Mouse (Mus musculus) heart, embryonic 12.5 days (tissue): ENCODE results near the gene Zfp773. TPM values are rescaled to one million over a fixed set of nuclear protein-coding genes. Genes with fewer than 3 reads are reported as not detected.
A peak's percentile ranks its signal among the peaks of the same experiment; 100 is the strongest.
"Not testable (repeated sequence)": the region's sequence is repeated elsewhere in the genome, so short reads cannot be mapped to it uniquely, and the experiment has no call there.

ENCODE experiments used
- ATAC-seq: fragments of 200-750 bp; cut with Nextera tagmentation; 2 replicates; pipeline ENCODE4 v1.8.0; 2017; ENCODE audit warnings: moderate TSS enrichment, moderate library complexity; ENCODE audit not compliant: insufficient number of reproducible peaks, low FRiP score
- H3K27ac ChIP-seq: fragments of 300-500 bp; sonication (generic); 2 replicates; pipeline ENCODE4 v1.5.1; 2016; ENCODE audit warnings: mild to moderate bottlenecking, moderate library complexity; ENCODE audit not compliant: poor library complexity, severe bottlenecking
- H3K27me3 ChIP-seq: fragments of 300-500 bp; sonication (generic); replicated peaks from 2 replicates; pipeline ENCODE4 v1.6.1; 2016; ENCODE audit warnings: mild to moderate bottlenecking, moderate library complexity
- H3K36me3 ChIP-seq: fragments of 300-500 bp; sonication (generic); 2 replicates; pipeline ENCODE4 v1.6.1; 2016; ENCODE audit warnings: mild to moderate bottlenecking, moderate library complexity
- H3K4me1 ChIP-seq: fragments of 300-500 bp; sonication (generic); replicated peaks from 2 replicates; pipeline ENCODE4 v1.6.1; 2016; ENCODE audit warnings: mild to moderate bottlenecking
- H3K4me2 ChIP-seq: fragments of 300-500 bp; sonication (generic); 2 replicates; pipeline ENCODE4 v1.6.1; 2016; ENCODE audit warnings: mild to moderate bottlenecking, moderate library complexity
- H3K4me3 ChIP-seq: fragments of 300-500 bp; sonication (generic); 2 replicates; pipeline ENCODE4 v1.5.1; 2016; ENCODE audit warnings: mild to moderate bottlenecking
- H3K9ac ChIP-seq: fragments of 300-500 bp; sonication (generic); 2 replicates; pipeline ENCODE4 v1.6.1; 2016; ENCODE audit warnings: mild to moderate bottlenecking, moderate library complexity
- H3K9me3 ChIP-seq: fragments of 300-500 bp; sonication (generic); replicated peaks from 2 replicates; pipeline ENCODE4 v1.6.1; 2016; ENCODE audit warnings: mild to moderate bottlenecking, moderate library complexity
- WGBS: fragments of 180-500 bp; shearing (Covaris S2); methylation state at CpG from one replicate; pipeline ENCODE4 v1.1.7; 2016; 5-methylcytosine and 5-hydroxymethylcytosine counted together
- polyA plus RNA-seq: library from polyadenylated mRNA; unstranded; fragments of >200 nt; fragmentation: Nextera tagmentation; extraction: Ambion mirVana; gene quantifications from 2 replicates; pipeline ENCODE4 v1.2.1, GENCODE M21; 2016

The Zfp773 gene
- polyA plus RNA-seq, result 0.99 and 1.1 TPM in 2 replicates

DNA sequence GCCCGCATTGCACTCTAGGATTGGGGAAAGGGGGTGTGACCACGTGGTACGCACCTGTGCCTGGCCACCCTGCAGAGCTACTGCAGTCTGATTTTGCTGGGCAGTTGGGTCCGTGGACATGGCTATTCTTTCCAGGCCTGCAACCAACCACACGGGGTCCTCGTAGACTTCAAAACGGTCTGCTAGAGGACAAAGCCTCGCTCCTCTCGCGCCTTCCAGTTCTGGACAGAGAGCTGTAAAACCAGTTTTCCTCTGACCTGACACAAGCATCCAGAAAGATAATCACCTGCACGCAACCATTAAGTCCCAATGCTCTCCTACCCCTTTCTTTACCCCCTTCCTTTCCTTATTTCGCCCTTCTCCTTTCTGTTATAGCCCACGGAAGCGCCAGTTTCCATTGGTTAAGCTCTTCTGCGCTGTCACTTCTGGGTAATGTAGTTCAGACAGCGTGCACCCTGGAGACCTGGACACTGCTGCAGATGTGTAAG lies at the start of gene Zfp773:
TSS of gene Zfp773 (minus strand) at position 377 of the 488 bp plus-strand sequence.
- Histone ChIP-seq H3K4me3 (peak within 1 kb of the TSS; percentile 51), H3K36me3 (0 out of 2 replicates have a peak, but pooled peaks cover 4% of the 10 kb centered on the region), H3K27me3 (no peaks in the 10 kb centered on the region), H3K4me2 (peak within 1 kb of the TSS; percentile 64), H3K9ac (peak within 1 kb of the TSS; percentile 65), H3K4me1 (0 out of 2 replicates have a peak, but pooled peaks cover 2% of the 10 kb centered on the region), H3K27ac (no peak within 1 kb of the TSS), H3K9me3 (no peaks in the 10 kb centered on the region)
- ATAC-seq, result peak; percentile 90
- WGBS, result 8% methylated on average over 16 of the region's 16 CpGs

DNA sequence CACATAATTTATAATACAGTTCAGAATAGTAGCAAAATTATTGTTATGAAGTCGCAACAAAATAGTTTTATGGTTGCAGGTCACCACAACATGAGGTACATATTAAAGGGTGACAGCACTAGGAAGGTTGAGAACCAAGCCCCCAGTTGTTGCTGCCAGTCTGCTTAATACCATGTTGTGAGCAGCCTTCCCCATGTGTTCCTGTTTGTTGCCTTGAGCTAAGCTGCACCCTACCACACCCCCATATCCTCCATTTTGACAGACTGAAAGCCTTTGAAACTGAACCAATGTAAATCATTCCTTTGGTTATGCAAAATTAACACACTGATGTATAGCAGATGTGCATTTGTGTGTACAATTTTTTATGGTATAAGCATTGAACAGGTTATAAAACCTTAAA lies 49.3 kb upstream of the Zfp773 start:
- Histone ChIP-seq H3K36me3 (peaks cover 22% of the 10 kb centered on the region), H3K27ac (no peak overlapping the region), H3K27me3 (no peaks in the 10 kb centered on the region), H3K4me1 (no peaks in the 10 kb centered on the region), H3K9ac (no peak overlapping the region), H3K9me3 (no peaks in the 10 kb centered on the region), H3K4me3 (no peak overlapping the region), H3K4me2 (no peak overlapping the region)
- no peak for ATAC-seq
- whole genome bisulfite sequencing, result 76% methylated on average over 1 of the region's 1 CpGs

GRCm38 (mm10) chr7:7171227-7172147 lies 34.9 kb upstream of the Zfp773 start, which contains the start of gene Zfp418:
Zfp418 (plus strand) TSS chr7:7171330.
- H3K9ac ChIP-seq, result peak within 1 kb of the TSS; percentile 93
- no peaks in the 10 kb centered on the region for H3K9me3 ChIP-seq
- H3K27ac ChIP-seq, result 0 out of 2 replicates have a peak within 1 kb of the TSS, but pooled peaks have one; percentile 16
- peaks cover 9% of the 10 kb centered on the region for H3K36me3 ChIP-seq
- 3% methylated on average over 26 of the region's 26 CpGs for WGBS
- H3K4me1 ChIP-seq, result peaks cover 6% of the 10 kb centered on the region; the same call in 1 of the 2 replicates
- H3K4me3 ChIP-seq, result peak within 1 kb of the TSS; percentile 97
- no peaks in the 10 kb centered on the region for H3K27me3 ChIP-seq
- ATAC-seq, result peak; percentile 93
- H3K4me2 ChIP-seq, result peak within 1 kb of the TSS; percentile 70

GRCm38 (mm10) chr7:7145991-7146608 lies 9.5 kb upstream of the Zfp773 start:
- Histone ChIP-seq H3K4me1 (no peaks in the 10 kb centered on the region), H3K4me2 (no peak overlapping the region), H3K9ac (no peak overlapping the region), H3K27ac (no peak overlapping the region), H3K36me3 (no peaks in the 10 kb centered on the region), H3K9me3 (peaks cover 15% of the 10 kb centered on the region; the same call in 1 of the 2 replicates), H3K4me3 (no peak overlapping the region), H3K27me3 (no peaks in the 10 kb centered on the region)
- 84% methylated on average over 15 of the region's 15 CpGs for WGBS
- no peak for ATAC-seq

DNA sequence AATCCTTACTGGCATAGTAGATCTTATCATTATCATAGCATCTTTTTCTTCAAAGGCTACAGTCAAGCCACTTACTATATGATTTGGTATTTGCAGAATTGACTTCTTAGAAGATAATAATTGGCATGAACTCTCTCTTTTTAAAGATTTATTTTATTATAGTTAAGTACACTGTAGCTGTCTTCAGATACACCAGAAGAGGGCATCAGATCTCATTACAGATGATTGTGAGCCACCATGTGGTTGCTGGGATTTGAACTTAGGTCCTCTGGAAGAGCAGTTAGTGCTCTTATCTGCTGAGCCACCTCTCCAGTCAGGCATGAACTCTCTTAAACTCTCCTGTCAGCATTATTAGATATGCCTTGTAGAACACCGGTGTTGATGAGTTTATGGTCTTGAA lies 7.7 kb upstream of the Zfp773 start:
- WGBS, result 83% methylated on average over 1 of the region's 1 CpGs
- Histone ChIP-seq H3K9ac (no peak overlapping the region), H3K4me2 (no peak overlapping the region), H3K4me3 (no peak overlapping the region), H3K27me3 (no peaks in the 10 kb centered on the region), H3K4me1 (no peaks in the 10 kb centered on the region), H3K27ac (no peak overlapping the region), H3K36me3 (no peaks in the 10 kb centered on the region), H3K9me3 (peaks cover 15% of the 10 kb centered on the region; the same call in 1 of the 2 replicates)
- no peak for ATAC-seq

- H3K27me3 ChIP-seq, result no peaks in the 10 kb centered on the region
- H3K4me1 ChIP-seq, result 0 out of 2 replicates have a peak, but pooled peaks cover 2% of the 10 kb centered on the region
- H3K4me2 ChIP-seq, result no peak overlapping the region
- no peak for ATAC-seq
- WGBS, result 69% methylated on average over 8 of the region's 8 CpGs
- H3K27ac ChIP-seq, result no peak overlapping the region
- no peaks in the 10 kb centered on the region for H3K9me3 ChIP-seq
- 0 out of 2 replicates have a peak, but pooled peaks cover 4% of the 10 kb centered on the region for H3K36me3 ChIP-seq
- no peak overlapping the region for H3K9ac ChIP-seq
- no peak overlapping the region for H3K4me3 ChIP-seq
These were observed 3.8 kb downstream of the Zfp773 start for GRCm38 (mm10) chr7:7132751-7133150.

DNA sequence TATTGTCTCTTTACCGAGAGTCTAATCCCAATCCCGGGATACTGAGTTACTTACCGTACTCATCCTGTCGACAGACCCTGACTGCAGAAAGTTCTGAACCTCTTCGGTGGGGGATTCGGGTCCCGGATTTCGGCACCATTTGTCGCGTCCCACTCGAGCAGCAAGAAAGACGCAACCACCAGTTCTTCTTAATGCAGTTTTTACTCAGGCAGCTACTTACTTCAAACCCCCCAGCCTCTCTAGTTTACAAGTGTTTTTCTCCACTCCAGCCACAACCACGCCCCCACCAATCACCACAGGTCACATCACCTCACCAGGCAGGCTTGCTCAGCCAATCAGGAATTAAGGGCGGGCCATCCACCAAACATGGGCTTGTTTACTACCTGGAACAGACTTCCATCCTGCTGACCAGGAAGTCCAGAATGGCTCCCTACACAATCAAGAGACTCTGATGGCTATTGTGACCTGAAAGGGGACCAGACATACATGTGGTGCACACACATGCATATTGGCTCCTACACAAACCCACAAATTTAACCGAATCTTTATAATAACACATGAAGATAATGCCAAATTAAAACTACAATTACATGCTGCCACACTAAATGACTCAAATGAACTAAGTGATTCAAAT lies 5.9 kb downstream of the Zfp773 start:
- not testable (repeated sequence) for H3K9me3 ChIP-seq, H3K27me3 ChIP-seq, H3K4me3 ChIP-seq, H3K4me2 ChIP-seq, H3K4me1 ChIP-seq, H3K27ac ChIP-seq, H3K9ac ChIP-seq, H3K36me3 ChIP-seq, ATAC-seq
- WGBS, result 84% methylated on average over 15 of the region's 15 CpGs

DNA sequence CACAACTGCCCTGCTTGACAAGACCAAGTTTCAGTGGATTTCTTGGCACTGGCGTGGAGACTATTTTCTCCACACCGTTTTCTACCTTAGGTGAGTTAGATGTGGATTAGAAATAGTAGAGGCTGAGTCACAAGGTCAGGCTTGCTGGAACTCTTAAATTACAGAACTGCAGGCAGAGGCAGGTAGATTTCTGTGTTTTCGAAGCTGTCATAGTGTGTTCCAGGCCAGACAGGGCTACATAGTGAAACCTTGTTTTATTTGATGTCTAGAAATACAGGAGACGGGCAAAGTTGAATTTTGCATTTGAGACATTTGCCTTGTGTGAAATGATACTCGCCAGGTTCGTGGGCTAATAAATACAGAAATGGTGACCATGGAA lies 15.0 kb downstream of the Zfp773 start:
- Histone ChIP-seq H3K27me3 (no peaks in the 10 kb centered on the region), H3K4me1 (peaks cover 3% of the 10 kb centered on the region; the same call in 1 of the 2 replicates), H3K9ac (peak overlapping the region; percentile 50; the same call in 1 of the 2 replicates), H3K27ac (no peak overlapping the region), H3K4me3 (peak overlapping the region; percentile 75), H3K4me2 (peak overlapping the region; percentile 67), H3K9me3 (no peaks in the 10 kb centered on the region), H3K36me3 (peaks cover 26% of the 10 kb centered on the region)
- no peak for ATAC-seq
- WGBS, result 49% methylated on average over 6 of the region's 6 CpGs

GRCm38 (mm10) chr7:7120921-7121601 lies 15.5 kb downstream of the Zfp773 start, which contains the start of gene Zfp954:
Zfp954 (minus strand) TSS chr7:7121488.
- under 1% methylated on average over 30 of the region's 30 CpGs for WGBS
- Histone ChIP-seq H3K9me3 (no peaks in the 10 kb centered on the region), H3K27me3 (no peaks in the 10 kb centered on the region), H3K4me3 (peak within 1 kb of the TSS; percentile 75), H3K36me3 (peaks cover 31% of the 10 kb centered on the region), H3K4me2 (peak within 1 kb of the TSS; percentile 67), H3K27ac (peak within 1 kb of the TSS; percentile 37; the same call in 1 of the 2 replicates), H3K9ac (peak within 1 kb of the TSS; percentile 77), H3K4me1 (peaks cover 3% of the 10 kb centered on the region; the same call in 1 of the 2 replicates)
- ATAC-seq, result peak; percentile 95

- ATAC-seq, result no peak
- peaks cover 54% of the 10 kb centered on the region for H3K36me3 ChIP-seq
- H3K27me3 ChIP-seq, result no peaks in the 10 kb centered on the region
- H3K9ac ChIP-seq, result no peak overlapping the region
- H3K4me2 ChIP-seq, result no peak overlapping the region
- no peak overlapping the region for H3K27ac ChIP-seq
- WGBS, result 87% methylated on average over 2 of the region's 2 CpGs
- no peaks in the 10 kb centered on the region for H3K9me3 ChIP-seq
- H3K4me3 ChIP-seq, result no peak overlapping the region
- peaks cover 3% of the 10 kb centered on the region; the same call in 1 of the 2 replicates for H3K4me1 ChIP-seq
These were observed 18.1 kb downstream of the Zfp773 start for GRCm38 (mm10) chr7:7118441-7118840.
